Mouse (Mus musculus) MN1 (cell line): Measurements from ENCODE around the gene Fgf22.
"Not testable (repeated sequence)": the region's sequence is repeated elsewhere in the genome, so short reads cannot be mapped to it uniquely, and the experiment has no call there.

ENCODE experiments used
- DNase-seq: peaks from one replicate; pipeline ENCODE4 v3.0.0-alpha.2; 2016; ENCODE audit warnings: low spot score

Gene Fgf22

DNA sequence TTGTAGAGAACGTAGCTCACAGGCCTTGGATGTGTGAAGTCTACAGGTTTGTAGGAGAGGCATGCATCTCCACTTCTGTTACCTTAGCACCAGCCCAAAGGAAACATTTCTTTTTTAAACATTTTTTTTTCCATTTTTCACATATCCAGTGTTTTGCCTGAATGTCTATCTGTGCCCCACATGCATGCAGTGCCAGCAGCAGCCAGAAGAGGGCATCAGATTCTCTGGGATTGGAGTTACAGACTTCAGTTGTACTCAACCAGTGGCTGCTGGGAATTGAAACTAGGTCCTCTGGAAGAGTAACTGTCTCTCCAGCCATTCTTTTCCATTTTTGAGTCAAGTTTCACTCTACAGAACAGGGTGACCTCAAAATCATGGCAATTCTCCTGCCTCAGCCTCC lies 22.4 kb upstream of the Fgf22 start:
- no peak for DNase-seq

DNA sequence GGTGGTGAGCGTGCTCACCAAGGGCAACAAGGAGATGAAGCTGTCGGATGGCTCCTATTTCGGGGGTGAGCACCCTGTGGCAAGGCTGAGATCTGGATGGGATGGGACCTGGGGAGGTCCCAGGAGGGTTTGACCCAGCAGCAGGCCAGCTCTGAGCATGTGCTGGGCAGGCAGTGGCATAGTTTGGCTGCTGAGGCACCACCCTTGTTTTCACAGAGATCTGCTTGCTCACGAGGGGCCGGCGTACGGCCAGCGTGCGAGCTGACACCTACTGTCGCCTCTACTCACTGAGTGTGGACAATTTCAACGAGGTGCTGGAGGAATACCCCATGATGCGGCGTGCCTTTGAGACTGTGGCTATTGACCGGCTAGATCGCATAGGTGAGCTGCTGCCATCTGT lies 21.0 kb upstream of the Fgf22 start:
- no peak for DNase-seq

DNA sequence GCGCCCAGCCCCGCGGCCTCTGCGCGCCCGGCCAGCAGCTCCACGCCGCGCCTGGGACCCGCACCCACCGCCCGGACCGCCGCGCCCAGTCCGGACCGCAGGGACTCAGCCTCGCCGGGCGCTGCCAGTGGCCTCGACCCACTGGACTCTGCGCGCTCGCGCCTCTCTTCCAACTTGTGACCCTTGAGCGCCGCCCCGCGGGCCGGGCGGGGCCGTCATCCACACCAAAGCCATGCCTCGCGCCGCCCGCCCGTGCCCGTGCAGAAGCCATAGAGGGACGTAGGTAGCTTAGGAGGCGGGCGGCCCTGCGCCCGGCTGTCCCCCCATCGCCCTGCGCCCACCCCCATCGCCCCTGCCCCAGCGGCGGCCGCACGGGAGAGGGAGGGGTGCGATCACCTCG lies 19.5 kb upstream of the Fgf22 start:
- DNase-seq = no peak

DNA sequence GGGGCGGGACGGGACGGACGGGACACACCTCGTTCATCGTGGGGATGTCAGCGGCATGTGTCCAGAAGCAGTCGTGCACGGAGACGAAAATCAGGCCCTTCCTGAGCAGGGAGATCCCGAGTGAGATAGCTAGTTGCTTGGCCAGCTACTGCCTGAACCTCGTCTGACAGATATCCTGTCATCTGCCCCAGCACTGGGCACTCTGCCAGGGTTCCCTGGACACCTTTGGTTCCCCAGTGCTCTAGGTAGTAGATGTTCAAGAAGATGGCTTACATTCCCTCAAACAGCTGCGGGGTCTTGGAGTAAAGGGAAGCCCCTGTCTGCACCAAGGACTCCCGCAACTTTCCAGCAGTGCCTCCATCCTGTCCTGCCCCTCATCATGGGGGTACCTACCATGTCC lies 18.2 kb upstream of the Fgf22 start:
- no peak for DNase-seq

DNA sequence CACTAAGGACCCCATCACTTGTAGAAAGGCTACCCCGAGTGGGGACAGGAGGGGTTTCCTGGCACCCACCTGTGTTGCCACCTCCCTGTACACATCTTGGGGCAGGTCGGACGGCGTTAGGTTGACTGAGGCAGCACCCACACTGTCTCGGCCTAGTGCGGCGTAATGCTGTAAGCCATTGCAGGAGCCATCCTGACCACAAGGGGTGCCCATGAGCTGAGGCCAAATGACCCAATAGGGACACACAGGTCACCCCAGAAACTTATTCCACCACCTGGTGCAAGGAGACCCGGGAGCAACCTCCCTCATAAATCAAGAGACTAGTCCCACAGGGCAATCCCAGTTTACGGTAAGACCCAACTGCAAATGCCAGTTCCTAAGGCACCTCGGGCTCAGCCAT lies 16.6 kb upstream of the Fgf22 start:
- no peak for DNase-seq

DNA sequence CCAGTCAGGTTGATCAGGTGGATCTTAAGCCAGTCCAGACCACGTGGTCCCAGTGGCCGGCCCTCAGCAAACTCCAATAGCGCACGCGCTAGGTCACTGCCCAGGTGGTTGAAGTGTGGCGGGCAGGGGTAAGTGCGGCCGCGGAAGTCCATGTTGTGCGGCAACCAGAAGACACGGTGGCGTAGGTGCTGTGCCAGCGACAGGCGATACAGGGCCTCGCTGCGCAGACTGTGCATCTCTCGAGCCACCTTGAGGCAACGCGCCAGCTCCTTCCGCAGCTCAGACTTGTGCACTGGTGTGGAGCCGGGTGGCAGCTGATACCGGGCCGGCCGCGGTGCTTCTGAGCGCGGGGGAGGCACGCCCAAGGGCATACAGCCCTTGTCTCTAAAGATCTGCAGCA lies 15.6 kb upstream of the Fgf22 start:
- DNase-seq = no peak

DNA sequence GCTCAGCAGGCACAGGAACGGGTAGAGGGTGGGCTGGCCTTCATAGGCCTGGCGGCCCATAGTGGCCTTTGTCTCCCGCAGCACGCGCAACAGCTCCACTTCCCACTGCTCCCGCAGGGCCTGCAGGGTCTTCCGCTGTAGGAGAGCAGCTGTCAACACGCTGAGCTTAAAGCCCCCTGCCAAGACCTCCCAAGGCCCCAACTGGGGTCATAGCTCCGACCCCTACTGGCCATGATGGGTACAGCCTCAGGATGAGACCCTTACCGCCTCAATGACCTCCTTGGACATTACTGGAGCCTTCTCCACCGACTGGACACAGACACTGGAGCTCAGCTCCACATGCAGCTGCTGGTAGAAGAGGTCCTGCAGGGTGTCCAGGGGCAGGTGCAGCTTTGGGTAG lies 14.0 kb upstream of the Fgf22 start:
- no peak for DNase-seq

DNA sequence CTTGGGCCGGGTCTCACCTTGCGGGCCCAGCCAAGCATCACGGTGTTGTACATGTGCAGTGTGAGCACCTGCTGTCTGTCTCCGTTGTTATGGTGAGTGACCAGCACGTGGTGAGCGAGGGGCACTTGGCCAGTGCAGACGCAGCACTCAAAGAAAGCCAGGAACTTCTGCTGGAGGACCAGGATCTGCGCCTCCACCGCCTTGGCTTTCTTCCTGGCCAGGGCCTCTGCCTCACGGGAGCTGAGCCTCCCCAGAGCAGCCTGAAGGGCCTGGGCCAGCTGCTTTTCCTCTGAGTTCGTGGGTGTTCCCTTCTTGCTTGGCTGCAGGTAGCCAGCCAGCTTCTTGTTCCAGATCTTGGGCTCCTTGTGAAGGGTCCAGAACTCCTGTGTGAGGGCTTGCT lies 11.7 kb upstream of the Fgf22 start:
- DNase-seq = no peak

DNA sequence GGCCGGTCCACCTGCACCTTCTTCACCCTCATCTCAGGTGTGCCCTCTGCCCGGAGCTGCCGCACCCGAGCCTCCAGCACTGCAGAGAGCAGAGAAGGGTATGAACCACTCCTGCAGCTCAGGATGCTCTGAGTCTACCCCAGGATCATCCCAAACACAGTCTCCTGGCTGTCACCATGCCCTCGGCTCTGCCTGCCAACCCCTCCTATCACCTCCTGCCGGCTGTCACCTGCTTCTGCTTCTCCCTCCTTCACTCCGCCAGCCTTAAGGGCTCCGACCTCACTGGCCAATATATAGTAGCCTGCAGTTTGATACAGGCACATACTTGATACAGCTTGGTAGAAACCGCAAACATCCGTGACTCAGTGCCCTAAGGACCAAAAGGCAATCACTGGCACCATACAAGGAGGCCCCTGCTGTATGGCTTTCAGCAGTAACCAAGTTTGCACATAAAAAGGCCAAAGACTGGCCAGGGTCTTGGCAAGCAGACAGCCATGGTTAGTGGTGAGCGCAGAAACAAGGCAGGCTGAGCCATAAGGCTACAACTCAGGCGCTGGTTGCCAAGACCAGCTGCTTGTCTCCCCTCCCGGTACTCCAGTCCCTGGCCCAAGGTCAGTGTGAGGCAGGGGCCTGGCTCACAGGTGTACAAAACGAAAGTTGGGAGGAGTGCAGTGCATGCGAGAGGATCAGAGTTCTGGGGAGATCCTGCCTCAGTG lies 11.1 kb upstream of the Fgf22 start:
- DNase-seq = no peak

DNA sequence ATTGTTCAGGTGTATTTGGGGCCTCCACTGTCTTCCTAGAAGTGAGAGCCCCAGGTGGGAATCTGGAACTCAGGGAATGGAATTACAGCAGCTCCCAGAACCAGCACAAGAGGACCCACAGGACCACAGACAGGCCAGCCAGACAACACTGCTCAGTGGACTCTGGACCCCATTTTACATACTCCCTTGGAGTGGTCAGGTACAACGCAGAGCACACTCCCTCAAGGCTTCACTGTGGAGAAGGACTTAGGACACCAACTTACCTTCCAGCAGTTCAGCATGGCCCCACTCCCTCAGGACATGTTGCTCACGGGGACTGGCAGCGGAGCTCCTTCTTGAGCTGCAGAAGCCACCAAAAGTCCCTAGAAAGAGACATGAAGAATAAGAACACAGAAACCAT lies 9.5 kb upstream of the Fgf22 start:
- DNase-seq = no peak

DNA sequence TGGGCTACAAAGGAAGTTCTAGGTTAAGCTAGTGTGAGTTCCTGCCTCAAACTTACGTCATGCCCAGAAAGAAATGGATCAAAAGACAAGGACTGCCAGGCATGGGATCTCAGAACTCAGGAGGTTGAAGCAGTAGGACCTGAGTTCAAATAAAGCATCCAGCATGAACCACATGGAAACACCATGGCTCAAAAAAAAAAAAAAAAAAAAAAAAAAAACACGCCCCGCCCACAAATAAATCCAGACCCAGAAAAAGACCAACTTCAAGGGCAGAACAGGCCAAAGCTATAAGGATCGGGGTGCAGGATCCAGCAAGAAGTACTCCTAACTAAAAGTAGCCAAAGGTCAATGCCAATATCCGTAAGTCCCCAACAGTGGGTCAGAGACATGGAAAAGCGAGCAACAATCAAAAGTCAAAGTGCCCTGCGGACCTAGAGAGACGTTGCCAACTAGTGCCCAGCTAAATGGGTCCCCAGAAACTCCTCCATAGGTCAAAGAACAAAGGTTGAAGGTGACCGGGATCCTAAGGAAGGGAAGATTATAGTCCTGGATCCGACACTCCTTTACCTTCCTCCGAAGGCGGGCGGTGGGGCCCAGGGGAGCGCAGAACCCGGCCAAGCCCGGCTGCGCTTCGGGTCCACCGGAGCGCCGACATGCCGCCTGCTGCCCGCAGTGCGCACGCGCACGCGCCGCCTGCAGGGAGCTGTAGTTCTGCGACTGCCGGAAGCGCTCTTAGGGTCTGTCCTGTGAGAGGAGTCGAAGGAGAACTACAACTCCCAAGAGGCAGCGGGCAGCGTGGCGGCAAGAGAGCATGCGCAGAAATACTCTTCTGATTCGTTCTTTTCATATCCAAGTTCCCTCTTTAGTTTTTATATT lies 8.7 kb upstream of the Fgf22 start, which contains the start of gene Polrmt:
Gene Polrmt (minus strand): TSS at position 684 of the 876 bp plus-strand sequence.
- DNase-seq = peak; percentile 100

DNA sequence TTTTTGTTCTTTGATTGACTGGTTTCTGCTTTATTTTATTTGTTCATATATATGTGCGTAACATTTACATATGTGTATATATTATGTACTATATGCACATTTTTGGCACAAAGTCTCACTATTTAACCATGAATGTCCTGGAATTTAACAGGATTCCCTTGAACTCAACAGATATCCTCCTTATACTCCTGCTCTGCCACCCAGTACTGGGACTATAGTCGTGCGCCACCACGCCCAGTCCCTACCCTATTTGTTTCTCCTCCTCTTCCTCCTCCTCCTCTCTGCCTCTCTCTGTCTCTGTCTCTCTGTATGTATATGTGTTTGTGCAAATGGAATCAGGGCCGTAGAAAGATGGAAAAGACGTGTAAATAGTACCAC lies 8.1 kb upstream of the Fgf22 start:
- no peak for DNase-seq

DNA sequence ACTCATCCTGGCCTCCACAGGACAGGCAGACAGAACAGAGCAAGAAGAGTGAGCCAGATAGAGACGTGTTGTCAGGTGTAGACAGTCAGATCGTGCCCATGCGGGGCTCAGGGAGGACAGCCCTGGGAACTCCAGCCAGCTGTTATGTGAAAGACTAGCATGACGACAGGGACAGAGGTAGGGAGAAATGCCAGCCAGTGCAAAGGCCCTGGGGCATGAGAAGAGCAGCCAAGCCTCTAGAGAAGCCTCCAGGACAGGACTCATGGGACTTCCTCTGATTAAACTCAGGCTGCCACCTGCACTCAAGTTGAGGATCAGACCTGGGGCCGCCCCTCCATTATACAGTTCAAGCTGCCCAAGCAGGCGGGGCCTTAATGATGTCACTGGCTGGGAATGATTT lies 6.4 kb upstream of the Fgf22 start:
- DNase-seq = no peak

DNA sequence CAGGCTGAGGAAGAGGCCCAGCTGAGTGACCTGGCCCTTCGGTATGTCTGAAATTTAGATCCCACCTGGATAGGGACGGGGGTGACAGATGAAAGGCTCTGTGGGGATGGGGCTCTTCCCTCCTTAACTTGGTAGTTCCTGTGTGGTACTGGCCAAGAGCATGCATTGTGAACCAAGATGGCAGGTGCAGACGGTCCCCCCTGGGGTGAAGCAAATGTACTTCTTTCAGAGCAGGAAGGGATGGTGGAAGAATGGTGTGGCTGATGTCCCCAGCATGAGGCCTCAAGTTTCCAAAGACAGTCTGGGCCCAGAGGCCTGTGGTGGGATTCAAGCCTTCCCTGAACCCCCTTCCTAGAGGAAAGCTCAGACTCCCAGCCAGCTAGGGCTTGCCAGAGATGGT lies 978 bp downstream of the Fgf22 start:
- DNase-seq = no peak

DNA sequence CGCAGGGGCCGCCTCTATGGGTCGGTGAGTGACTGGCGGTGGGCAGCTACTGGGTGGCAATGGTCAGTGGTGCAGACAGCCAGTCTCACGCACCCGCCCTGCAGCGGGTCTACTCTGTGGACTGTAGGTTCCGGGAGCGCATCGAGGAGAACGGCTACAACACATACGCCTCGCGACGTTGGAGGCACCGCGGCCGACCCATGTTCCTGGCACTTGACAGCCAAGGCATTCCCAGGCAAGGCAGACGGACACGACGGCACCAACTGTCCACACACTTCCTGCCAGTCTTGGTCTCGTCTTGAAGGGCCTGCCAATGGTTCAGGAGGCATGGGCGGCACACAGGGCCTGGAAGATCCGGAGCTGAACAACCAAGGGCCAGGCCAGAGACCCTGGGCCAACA lies 1.8 kb downstream of the Fgf22 start:
- DNase-seq = no peak

DNA sequence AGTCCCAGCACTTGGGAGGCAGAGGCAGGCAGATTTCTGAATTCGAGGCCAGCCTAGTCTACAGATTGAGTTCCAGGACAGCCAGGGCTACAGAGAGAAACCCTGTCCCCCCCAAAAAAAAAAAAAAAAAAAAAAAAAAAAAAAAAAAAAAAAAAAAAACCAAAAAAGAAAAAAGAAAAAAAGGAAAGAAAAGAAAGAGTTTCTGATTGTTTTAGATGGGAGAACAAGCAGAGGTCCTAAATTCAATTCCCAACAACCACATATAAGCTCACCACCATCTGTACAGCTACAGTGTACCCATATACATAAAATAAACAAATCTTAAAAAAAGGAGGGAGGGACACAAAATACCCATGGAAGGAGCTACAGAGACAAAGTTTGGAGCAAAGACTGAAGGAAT lies 4.8 kb downstream of the Fgf22 start:
- DNase-seq = not testable (repeated sequence)

DNA sequence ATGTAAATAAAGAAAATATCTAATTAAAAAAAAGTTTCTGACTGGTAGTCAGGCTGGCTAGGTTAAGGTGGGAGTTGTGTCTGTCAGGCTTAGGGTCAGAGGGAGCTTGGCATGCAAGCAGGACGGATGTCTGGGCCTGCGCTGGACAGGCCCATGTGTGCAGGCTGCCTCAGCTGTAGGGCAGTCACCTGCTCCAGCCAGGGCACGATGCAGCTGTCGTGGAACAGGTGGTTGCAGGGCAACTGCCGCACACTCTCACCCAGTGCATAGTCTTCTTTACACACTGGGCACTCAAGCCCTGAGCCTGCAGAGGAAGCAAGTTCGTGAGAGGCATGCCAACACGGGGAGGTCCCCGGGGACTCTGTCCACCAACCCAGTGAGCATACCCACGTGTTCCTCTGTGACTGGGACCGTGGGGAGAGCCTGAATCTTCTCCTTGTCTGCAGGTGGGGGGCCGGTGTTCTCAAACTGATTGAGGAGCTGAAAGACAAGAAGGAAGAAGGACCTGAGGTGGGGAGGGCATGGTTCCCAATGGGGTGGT lies 5.8 kb downstream of the Fgf22 start:
- DNase-seq = no peak

DNA sequence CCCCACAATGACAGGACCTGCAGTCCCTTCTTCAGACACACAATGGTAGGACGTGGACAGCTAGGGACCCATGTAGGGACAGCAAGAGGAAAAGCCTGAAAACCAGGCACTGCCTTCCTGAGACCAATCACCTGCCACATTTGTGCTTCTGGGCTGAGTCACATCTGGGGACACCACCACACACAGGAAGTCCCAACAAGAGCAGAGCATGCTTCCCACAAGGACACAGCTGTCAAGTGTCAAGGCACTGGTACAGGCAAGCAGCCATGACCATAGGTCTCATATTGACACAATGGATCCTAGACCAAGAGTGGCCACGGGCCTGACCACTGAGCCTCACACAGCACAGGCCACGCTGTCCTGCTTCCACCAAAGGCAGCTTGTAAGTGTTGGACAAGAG lies 8.0 kb downstream of the Fgf22 start:
- no peak for DNase-seq

DNA sequence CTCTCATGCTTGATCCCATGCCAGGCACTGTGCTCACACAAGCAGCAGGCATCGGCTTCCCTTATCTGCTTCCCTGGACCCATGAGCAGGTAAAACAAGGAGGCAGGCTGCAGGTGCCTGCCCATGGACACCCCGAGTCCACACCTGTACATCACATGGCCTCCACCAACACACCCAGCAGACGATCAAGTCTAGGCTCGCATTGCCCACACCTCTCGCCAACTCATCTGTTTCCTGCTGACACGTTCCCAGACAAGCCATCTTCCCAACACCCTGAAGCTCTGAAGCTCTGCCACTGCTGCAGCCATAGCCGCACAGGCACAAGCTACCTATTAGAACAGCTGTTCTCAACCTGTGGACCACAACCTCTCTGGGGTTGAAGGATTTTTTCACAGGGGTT lies 9.4 kb downstream of the Fgf22 start:
- no peak for DNase-seq

DNA sequence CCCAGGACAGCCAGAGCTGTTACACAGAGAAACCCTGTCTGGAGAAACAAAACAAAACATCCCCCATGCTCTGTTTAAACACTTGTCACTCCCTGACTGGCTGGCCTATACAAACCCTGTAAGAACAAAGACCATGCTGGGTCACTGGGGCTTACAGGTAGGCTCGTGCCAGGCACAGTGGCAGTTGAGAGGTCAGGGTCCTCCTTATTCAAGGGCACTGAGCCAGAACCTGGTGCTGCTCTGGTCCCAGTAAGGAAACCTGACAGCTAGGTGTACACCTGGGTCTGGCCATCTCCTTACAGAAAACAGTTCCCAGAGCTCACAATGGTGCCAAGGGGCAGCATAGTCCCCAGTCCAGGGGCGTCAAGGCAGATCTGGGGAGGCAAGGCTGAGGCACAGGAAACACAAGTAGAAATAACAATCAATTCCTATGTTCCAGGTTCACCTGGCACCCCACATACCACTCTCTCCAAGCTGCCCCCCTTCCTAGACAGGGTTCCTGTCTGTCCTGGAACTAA lies 10.4 kb downstream of the Fgf22 start:
- DNase-seq = no peak

DNA sequence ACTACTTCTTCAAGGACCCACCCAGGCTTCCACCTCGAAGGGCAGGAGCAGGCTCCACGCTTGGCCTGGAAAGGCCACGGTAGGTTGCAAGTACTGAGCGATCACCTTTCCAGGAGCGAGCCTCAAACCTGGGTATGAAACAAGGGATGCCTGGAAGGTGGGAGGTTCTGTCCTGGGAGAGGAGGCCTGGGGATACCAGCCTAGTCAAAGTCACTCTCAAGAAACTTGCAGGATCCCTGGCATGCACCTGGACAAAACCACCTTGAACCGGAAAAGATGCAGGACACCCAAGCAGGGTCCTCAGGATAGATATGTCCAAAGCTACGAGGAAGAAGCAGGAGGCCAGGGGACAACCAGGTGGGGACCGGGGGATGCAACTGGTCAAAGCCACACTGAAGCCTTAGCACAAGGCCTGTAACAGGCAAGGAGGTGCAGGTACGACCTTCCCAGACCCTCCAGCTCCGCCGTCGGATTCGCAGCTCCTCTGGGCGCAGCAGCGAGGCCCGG lies 11.2 kb downstream of the Fgf22 start:
- no peak for DNase-seq

DNA sequence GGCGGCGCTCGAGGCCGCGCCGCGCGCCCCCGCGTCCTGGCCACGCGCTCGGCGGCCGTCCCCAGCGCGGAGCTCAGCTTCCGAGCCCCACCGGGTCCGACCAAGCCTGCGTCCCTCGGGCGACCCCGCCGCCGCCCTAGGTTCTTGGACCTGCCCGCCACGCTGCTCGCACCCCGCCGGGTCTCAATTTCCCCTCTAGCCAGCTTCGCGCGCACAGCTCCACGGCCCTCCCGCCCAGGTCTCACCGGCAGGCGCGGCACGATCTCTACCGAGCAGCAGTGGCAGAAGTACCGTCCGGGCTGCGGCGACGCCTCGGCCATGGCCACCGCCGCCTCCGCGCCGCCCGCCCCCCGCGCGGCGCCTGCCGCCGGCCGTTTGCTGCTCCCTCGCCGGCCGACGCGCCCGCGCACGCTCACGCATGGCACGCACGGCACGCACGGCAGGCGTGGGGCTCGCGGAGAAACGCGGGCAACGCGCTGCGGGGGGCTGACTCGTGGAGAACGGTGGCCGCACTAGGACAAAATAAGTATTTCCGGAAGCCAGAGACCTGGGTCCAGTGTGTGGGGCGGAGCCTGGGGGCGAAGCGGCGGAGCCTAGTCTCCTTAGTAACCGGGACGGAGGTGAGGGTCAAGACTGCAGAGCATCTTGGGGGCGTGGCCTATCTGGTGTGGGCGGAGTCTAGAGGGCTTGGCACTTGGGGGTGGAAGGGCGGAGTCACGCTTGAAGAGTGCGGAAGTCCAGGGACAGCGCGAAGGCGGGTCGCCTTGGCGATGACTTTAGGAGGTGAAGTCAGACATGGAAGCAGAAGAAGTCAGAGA lies 11.8 kb downstream of the Fgf22 start, which contains the start of gene Rnf126:
Gene Rnf126 (minus strand): TSS at position 445 of the 818 bp plus-strand sequence.
- DNase-seq = peak; percentile 100
